Mouse (Mus musculus) mouse embryonic stem cell (cell line): ENCODE measurements at regions not wholly inside any gene's neighbourhood (a gene's known extent, or its start where the extent isn't known, plus 50 kb on each side); places are given as distances from the start of the nearest gene placed in this dataset.

ENCODE experiments used
- in situ Hi-C, 2 experiments: fragments of 300-500 bp; cut with MboI; formaldehyde crosslinking; loops; 1 replicate in 1 of 2; 3 replicates in 1 of 2; pipeline ENCODE4 v1.14.3; 2019 to 2020; ENCODE audit warnings: low sequenced_read_pairs in 2 of 2, low pct_unique_long_range_greater_than_20kb in 1 of 2, mixed read lengths in 1 of 2; ENCODE audit not compliant: unreplicated experiment in 1 of 2

DNA sequence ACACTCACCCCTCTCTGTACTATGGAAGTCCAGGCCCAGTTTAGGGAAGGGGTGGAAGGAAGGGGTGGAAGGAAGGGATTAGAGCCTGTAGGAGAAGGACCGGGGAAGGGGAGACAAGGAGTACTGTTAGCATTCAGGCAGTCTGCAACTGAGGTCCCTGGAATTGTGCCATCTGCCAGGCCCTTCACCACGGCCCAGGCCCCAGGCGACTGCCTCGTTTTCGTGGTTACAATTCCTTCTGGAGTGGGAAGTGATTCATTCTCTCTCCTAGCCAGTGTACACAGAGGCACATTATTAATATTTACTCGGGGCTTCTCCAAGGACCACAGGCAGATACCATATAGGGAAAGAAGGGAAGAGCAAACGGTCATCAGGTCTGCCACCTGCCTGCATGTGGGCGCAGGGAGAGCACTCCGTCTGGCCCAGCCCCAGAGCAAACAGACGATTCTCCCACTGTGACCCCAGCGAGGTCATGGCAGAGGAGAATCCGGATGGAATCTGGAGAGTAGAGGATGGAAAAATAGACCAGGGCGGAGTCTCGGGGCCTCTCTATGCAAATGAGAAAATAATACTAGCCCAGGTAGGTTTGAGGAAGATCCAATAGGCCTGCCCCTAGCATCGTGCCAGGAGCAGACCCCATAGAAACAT, 354.0 kb downstream of the Ptpru start:
- in situ Hi-C loops, result no loop called here

DNA sequence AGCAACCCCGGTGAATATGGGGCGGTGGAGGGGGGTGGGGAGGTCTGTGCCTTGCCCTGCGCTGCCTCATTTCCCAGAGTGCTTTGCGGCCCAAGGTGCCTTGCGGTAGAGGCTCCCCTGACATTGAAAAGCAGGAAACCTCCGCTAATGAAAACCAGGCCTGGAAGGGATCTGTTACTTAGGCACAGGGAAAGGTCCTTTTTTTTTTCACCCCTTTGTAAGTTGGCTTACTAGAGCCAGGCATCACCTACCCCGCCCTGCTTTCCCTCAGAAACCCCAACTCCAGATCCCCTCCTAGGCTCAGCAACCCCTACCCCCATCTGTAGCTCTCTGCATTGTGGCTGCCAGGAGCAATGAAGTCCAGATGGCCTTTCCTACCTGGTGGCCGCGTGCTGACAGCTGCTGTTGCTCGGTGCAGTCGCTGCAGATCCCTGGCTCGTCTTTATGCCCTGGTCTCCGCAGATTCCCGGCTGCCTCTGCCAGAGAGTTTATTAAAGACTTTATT, 353.4 kb downstream of the Ptpru start:
- in situ Hi-C loops, result no loop called here

DNA sequence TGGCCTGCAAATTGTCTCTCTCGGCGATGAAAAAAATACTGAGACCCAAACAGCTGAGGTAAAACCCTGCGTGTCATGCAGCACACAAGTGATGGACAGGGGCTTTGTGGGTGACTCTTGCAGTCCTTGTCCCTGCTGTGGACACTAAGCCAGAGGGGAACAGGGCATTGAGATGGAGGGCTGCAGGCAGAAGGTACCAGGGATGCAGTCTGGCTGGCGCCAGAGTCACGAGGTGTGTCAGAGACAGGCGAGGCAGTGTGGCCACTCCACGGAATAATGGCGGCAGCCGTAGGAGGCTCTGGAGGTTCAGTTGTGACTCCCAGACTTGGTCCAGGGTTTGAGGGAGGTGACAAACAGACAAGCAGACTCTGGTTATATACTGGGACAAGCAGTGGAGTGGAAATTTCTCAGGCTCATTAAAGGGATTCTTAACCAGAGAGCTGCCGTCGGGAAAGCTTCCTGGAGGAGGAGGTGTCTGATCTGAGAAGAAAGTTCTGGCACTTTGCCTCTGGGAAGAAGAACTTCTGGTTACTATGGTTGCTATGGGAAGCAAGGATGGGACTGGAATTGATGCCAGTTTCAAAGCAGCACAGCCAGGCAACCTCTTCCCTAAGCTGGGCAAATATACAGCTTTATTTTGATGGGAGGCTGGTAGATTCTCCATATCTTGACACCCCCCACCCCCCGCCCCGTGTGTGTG, 352.8 kb downstream of the Ptpru start:
- in situ Hi-C loops, result no loop called here

DNA sequence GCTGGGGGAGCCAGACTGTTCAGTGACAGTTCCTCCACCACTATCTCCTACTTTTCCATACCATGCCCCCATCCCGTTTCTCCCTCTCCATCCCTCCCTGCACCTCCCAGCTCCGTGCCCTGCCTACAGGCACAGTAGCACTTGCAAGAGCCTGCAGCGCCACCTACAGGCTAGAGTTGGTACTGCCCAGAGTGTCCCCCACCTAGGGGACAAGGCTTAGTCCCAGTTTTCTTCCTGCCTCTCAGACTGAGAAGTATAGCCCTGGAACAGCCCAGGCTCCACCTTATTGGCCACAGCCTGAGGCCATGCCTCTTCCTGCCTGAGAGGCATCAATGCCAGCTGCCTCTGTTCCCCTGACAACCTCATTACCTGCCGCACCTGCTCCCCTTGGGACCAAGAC, 351.3 kb downstream of the Ptpru start:
- in situ Hi-C loops, result no loop called here

DNA sequence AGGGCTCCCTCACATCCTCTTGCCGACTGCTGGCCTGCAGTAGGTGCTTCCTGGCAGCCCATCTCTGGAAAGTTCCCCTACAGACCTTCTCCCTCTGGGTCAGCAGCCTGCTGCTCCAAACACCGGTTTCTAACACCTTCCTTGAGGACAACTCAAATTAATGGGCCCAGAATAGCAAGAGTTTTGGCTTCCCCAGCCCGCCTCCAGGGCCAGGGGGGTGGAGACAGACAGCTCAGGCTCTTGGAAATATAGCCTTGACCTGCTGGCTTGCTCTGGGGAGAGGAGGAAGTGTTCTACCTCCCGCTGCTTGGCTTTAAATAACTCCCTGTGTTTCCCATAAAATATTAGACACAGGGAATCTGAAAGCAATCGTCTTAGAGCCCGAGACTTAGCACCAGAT, 349.8 kb downstream of the Ptpru start:
- in situ Hi-C loops, result no loop called here

DNA sequence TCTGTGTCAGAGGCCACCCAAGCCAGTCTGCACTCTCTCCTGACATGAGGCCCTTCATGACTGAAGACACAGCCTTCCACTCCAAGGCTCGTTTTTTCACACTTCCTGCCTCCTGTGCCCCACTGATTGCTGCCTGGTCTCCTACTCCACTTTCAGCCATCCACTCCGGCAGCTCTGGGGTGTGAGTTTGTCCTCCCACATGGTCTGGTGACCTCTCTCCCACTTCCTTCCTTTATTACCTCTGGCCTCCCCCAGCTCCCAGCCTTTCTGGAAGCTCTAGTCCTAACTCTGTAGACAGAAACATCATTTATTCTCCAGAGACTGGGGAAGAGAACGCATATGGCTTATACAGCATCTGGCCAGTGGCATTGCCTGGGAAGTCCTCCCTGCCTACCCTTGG, 349.0 kb downstream of the Ptpru start:
- in situ Hi-C loops, result no loop called here

DNA sequence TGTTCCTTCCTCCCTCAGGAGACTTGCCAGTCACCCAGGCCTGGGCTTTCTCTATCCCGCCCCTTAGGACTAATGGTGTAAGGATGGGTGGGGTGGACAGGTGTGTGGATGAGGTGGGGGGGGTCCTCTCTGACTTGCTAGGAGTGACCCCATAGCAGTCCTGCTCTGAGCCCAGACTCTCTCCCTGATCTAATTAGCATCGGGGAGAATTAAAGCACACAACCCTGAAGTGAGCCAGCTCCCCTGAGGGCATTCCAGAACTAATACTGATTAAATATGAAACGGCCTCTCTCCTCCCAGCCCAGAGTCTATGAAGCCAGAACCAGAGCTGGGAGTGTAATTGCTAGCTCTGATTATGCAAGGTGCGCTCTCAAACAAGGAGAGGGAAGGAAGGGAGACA, 346.1 kb downstream of the Ptpru start:
- in situ Hi-C loops, result no loop called here

DNA sequence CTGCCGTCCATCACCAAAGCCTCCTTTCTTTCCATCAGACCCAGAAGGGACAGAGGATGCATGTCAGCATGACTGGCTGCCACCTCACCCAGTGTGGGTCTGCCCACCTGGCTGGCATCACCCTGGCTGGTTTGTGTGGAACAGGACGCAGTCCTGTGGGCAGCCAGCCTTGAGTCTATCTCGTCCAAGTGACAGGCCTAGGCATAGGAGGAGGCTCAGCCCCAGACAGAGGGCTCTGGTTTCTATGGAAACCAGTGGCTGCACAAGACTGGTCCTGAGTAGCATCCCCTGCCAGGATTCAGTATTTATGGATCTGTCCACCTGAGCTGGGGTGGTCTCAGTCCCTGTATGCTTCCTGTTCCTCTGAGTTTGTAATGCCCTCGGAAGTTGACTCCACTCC, 344.4 kb downstream of the Ptpru start:
- in situ Hi-C loops, result no loop called here

DNA sequence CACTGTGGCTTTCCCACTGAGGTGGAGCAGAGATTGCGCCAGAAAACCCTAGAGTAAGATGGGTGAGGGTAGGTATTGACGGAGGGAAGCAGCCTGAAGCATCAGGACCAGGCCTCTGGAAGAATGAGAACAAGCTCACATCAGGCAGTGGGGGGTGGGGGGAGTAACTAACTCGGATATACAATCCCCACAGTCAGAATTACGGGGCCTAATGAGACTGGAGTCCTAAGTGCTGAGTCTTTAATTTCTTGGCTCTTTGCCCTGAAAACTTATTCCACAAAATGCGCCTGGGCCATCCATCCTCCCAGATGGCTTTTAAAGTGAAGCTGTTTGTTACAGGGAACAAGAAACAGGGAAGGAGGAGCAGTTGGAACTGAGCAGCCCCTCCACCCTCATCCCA, 341.2 kb downstream of the Ptpru start:
- in situ Hi-C loops, result no loop called here

DNA sequence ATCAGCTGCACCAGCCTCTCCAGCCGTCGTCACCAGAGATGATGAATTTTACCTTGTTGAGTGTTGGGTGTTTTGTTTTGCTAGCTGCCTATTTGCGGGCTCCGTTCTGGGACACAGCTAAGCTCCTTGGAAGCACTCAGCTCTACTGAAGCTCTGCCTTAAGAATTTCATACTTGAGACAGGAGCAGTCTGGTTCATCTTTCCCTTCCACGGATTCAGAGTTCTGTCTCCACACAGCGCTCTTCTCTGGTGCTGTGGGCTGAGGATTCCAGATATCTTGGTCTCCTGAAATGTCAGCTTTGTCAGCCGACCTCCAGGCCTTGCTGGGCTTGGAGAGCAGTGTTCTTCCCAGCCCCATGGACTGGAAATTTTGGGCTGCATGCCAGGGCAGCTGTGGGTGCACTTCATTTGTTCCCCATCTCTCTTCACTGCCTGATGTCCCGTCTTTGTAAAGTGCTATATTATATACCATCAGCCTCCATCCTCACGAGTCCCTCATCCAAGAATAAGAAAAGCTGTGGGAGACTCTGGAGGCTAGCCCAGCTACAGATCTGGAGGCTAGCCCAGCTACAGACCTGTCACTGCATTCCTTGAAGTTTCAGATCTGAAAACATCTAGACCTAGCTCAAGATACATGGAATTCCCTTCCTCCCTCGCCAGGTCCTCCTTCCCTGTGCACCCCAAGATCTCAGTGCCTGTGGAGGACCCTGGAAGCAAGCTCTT, 337.0 kb downstream of the Ptpru start:
- in situ Hi-C loops, result no loop called here

DNA sequence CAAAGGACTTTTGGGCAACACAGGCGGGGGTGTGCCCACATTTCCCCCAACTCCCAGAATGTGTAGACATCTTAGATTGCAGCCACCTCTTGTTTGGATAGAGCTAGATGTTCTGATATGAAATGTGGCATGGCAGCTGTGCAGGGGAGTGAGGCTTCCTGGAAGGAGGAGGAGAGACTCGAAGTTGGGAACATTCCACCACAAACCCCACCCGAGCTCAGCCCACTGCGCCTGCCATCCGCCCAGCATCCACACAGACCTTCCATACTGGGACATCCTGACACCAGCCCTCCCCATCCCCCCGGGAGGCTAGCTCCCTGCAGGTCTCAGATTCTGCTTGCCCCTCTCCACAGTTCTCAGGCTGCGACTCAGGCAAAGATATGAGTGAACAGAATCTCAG, 329.9 kb downstream of the Ptpru start:
- in situ Hi-C loops, result no loop called here

DNA sequence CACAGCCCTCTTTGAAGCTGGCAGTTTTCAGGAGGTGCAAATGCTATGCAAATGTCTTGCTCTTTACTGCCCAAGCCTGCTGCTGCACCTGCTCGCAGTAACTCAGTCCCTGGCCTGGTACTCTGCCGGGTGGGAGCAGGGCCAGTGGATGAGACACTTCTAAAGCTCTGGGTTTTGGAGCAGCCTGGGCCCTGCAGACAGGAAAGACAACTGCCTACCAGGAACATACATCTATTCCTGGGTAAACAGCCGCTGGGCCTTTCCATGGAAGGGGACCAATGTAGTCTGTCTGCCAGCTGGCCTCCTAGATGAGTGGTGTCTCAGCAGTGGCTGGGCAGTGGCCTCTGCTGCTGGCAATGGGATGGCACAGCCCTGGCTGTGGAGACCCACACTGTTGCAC, 326.5 kb downstream of the Ptpru start:
- in situ Hi-C loops, result no loop called here

DNA sequence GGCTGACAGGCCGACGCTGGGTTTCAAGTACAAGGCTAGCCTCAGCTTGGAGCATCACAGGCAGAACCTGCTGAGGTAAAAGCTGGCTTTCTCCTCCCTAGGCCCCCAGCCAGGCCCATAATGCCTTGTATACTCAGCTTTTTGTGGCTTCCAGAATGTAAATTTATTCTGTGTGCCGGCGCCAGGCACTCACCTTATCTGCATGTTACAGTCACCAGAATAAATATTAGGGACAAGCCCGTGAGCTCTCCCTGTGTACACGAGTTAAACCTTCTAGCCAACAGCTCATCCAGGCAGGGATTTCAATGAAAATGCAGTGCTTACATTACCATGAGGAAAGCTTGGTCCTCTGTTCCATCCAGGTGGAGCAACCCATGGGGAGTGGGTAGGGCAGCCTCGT, 325.3 kb downstream of the Ptpru start:
- in situ Hi-C loops, result no loop called here

DNA sequence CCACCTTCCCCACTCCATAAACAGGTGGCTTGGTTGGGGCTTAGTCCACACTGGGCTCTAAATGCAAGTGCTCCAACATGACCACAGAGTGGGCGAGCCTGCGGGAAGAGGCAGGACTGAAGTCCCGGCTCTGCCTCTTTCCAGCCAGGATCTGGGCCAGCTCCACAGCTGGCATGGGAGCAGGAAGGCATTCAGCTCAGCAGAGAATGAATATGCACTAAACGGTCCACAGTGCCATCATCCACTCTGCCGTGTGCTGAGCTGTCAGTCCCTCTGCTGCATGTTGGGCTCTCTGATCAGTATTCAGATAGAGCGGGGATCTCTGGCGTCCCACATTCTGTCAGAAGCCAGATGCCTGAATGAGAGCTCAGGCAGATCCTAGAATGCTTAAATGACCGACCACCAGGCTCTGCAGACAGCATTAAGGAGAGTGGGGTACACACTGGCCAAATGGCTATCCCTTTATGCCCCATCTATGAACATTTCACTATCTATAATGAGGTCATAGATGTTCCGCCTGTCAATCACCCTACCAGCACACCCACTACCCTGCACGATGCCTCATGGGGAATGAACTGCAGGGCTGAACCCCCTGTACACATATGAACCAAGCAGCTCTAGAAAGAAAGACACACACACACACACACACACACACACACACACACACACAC, 317.3 kb downstream of the Ptpru start:
- in situ Hi-C loops, result no loop called here

DNA sequence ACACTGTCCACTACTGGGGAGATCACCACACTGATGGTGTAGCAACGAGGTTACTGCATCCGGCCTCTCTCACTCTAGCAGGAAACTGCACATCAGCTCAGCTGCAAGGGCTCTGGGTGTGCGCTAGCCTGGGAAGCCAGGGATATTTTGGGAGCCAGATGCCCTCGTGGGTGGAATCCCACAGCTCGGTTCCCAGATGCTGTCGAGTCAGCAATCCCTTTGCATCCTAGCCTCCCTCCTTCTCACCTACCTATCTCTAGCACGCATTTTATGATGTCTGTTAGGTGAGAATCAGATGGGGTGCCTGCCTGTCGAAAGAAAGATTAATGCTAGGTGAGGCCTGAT, 316.8 kb downstream of the Ptpru start:
- in situ Hi-C loops, result no loop called here

DNA sequence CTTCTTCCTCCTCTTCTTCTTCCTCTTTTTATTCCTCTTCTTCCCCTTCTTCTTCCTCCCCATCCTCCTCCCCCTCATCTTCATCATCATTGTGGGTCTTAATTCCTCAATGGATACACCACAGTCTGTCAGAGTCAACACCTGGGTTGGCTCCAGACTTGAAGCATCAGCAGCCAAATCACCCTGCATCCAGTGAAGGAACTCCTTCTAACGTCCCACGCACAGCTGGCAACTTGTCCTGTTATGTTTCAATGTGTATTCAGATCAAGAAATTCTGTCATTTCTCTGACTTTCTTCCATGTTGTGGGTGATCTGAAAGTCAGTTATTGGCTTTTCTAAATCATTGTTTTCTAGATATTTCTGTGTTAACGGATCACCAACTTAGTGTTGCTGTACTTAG, 312.9 kb downstream of the Ptpru start:
- in situ Hi-C loops, result no loop called here

DNA sequence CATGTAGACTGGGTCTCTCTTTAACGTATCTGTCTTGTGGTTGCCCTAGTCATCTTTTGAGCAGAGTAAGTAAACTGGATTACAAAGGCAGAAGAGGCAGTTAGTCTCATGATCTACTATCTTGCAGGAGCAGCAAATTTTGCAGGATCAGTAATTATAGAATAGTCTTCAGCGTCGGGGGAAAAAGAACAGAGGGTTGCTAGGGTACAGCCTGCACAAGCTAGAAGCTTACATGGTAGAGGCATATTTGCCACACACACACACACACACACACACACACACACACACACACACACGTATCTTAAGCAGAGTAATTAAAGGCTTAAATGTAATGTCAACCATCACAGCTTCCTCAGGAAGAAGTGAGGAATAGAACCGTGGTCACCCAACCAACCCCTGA, 307.6 kb downstream of the Ptpru start:
- in situ Hi-C loops, result no loop called here

DNA sequence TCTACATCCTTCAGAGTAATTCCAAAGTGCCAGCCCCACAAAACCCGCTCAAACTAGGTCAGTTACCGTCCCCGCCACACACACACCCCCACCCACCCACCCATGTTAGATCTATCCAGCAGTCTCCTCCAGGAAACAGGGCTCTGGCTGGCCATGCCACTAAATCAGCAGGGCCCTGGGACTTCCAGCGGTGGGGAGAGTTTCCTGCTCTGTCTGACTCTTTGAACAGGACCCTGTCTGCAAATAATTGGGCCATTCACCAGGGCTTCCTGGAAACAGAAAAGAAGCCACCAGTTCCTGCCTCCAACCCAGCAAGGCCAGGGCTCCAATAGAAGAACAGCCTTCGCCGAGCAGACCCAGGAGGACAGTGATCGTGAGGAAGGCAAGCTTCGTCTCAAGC, 307.1 kb downstream of the Ptpru start:
- in situ Hi-C loops, result no loop called here

DNA sequence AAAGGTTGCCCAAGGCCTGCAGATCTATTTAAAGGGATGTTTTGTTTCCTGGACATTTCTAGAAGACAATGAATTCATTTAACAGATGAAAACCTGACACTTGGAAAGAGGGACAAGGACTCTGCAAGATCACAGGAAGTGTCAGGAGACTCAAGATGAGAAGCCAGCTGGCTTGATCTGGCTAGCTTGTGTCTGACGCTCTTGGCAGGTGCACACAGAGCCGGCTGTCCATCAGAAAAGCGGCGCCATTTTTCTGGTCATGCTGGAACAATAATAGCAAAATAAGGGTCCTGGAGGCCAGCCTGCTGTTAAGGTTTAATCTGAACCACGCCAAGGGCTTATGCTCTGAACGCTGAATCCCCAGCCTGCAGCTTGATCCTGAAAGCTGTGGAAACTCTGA, 303.3 kb downstream of the Ptpru start:
- in situ Hi-C loops, result no loop called here
